37 mouse cellular contexts compared by ENCODE assay signal in genomic region chr15:88626886-88627488, GRCm38 (mm10). TPM values are rescaled to one million over a fixed set of nuclear protein-coding genes. Genes with fewer than 3 reads are reported as not detected.
"Had no signal": no experiment of that assay in that cellular context is flagged by ENCODE, and none has a peak within 500 bp of the region (broad histone marks: within the 10 kb centered on the region; RNA-seq: fewer than 3 reads in every experiment).

No protein-coding gene starts in this region.

- H3K4me1 ChIP-seq: embryonic facial prominence, embryonic 10.5 days; embryonic facial prominence, embryonic 12.5 days; embryonic facial prominence, embryonic 13.5 days; embryonic facial prominence, embryonic 15.5 days; forebrain, embryonic 10.5 days; forebrain, embryonic 12.5 days; forebrain, embryonic 13.5 days; forebrain, embryonic 15.5 days had no signal

- H3K4me3 ChIP-seq: embryonic facial prominence, embryonic 10.5 days; embryonic facial prominence, embryonic 12.5 days; embryonic facial prominence, embryonic 13.5 days; embryonic facial prominence, embryonic 15.5 days; erythroblast, embryonic 14.5 days; forebrain, embryonic 10.5 days; forebrain, embryonic 12.5 days; forebrain, embryonic 13.5 days; forebrain, embryonic 15.5 days; gastrocnemius, adult 2 months; heart, adult 2 months had no signal

- H3K27ac ChIP-seq: embryonic facial prominence, embryonic 10.5 days; embryonic facial prominence, embryonic 12.5 days; embryonic facial prominence, embryonic 13.5 days; embryonic facial prominence, embryonic 15.5 days; forebrain, embryonic 10.5 days; forebrain, embryonic 12.5 days; forebrain, embryonic 13.5 days; forebrain, embryonic 15.5 days; gastrocnemius, adult 2 months; heart, adult 2 months had no signal

- H3K36me3 ChIP-seq: embryonic facial prominence, embryonic 10.5 days; embryonic facial prominence, embryonic 12.5 days; embryonic facial prominence, embryonic 13.5 days; embryonic facial prominence, embryonic 15.5 days; forebrain, embryonic 10.5 days; forebrain, embryonic 12.5 days; forebrain, embryonic 15.5 days had no signal

- DNase-seq: cerebellum, adult 9-11 months; cerebellum, postnatal 10 days; cerebellum, postnatal 14 days; cerebellum, postnatal 25 days; cerebellum, postnatal 36 days; embryo, embryonic 11 days; forebrain, postnatal 0 days; gastrocnemius, adult 2 months; gastrocnemius, postnatal 10 days; gastrocnemius, postnatal 14 days; gastrocnemius, postnatal 25 days; gastrocnemius, postnatal 36 days; heart, adult 11 months; heart, adult 18-20 months; heart, adult 2 months had no signal

- H3K27me3 ChIP-seq: embryonic facial prominence, embryonic 12.5 days; embryonic facial prominence, embryonic 13.5 days; embryonic facial prominence, embryonic 15.5 days; forebrain, embryonic 12.5 days; forebrain, embryonic 13.5 days; forebrain, embryonic 15.5 days had no signal

- H3K9ac ChIP-seq: embryonic facial prominence, embryonic 12.5 days; embryonic facial prominence, embryonic 13.5 days; embryonic facial prominence, embryonic 15.5 days; forebrain, embryonic 12.5 days; forebrain, embryonic 13.5 days; forebrain, embryonic 15.5 days; forebrain, postnatal 0 days had no signal

- H3K9me3 ChIP-seq: embryonic facial prominence, embryonic 10.5 days; embryonic facial prominence, embryonic 12.5 days; embryonic facial prominence, embryonic 13.5 days; embryonic facial prominence, embryonic 15.5 days; forebrain, embryonic 12.5 days; forebrain, embryonic 13.5 days; forebrain, embryonic 15.5 days had no signal

RNA-seq across cellular contexts. Expression of gene Zdhhc25, which starts 26.9 kb away (rescaled TPM):
- total RNA-seq: common myeloid progenitor, adult 5-6 weeks; forebrain, postnatal 0 days; gastrocnemius, adult 18-20 months; gastrocnemius, adult 2 months; gastrocnemius, adult 8-10 months; gastrocnemius, postnatal 10 days; gastrocnemius, postnatal 14 days; gastrocnemius, postnatal 25 days; gastrocnemius, postnatal 36 days; gastrocnemius, postnatal 4 days; granulocyte monocyte progenitor cell, adult 5-6 weeks; heart, adult 18-20 months; heart, adult 2 months; heart, adult 8-10 months had no signal
- polyA plus RNA-seq: cortical plate, adult 2 months; embryonic facial prominence, embryonic 10.5 days; embryonic facial prominence, embryonic 11.5 days; embryonic facial prominence, embryonic 12.5 days; embryonic facial prominence, embryonic 13.5 days; embryonic facial prominence, embryonic 14.5 days; embryonic facial prominence, embryonic 15.5 days; erythroblast, embryonic 14.5 days; forebrain, embryonic 10.5 days; forebrain, embryonic 11.5 days; forebrain, embryonic 12.5 days; forebrain, embryonic 13.5 days; forebrain, embryonic 14.5 days; forebrain, embryonic 15.5 days; forebrain, embryonic 16.5 days; forebrain, postnatal 0 days; frontal cortex, adult 2 months had no signal
